Mouse (Mus musculus): ENCODE measurements around the gene Taar9. TPM values are rescaled to one million over a fixed set of nuclear protein-coding genes. Genes with fewer than 3 reads are reported as not detected.
"Not testable (repeated sequence)": the region's sequence is repeated elsewhere in the genome, so short reads cannot be mapped to it uniquely, and the experiment has no call there.

Gene Taar9
- polyA plus RNA-seq, 1 experiment from 2014 or later, result not detected

DNA sequence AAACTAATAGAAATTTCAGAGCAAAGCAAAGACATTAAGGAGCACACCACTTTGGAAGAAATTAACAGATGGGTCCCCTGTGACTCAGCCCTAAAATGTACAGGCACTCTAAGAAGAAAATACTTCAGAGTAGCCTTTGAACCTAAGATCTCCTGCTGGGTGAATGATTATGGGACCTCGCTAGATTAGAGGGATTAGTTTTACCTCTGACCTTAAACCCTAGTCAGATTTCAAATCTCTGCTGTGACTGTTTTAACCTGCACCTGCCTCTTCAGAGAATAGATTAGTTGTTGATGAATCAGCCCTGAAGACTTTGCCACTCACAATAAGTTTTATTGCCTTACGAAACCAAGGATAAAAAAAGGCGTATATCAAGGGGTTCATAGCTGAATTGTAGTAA lies 1.1 kb downstream of the Taar9 start:
- no peaks in the 10 kb centered on the region for H3K36me3 ChIP-seq (ENCODE audit: poor library complexity, severe bottlenecking)
- H3K4me2 ChIP-seq, result no peak overlapping the region
- no peaks in the 10 kb centered on the region for H3K9me3 ChIP-seq (replicated peaks)
- no peak for ATAC-seq
- H3K27ac ChIP-seq, result no peak overlapping the region
- no peak overlapping the region for H3K4me3 ChIP-seq
- WGBS, result 40% methylated on average over 3 of the region's 3 CpGs
- H3K4me1 ChIP-seq, result no peaks in the 10 kb centered on the region
- H3K9ac ChIP-seq, result no peak overlapping the region
- H3K27me3 ChIP-seq, result no peaks in the 10 kb centered on the region

DNA sequence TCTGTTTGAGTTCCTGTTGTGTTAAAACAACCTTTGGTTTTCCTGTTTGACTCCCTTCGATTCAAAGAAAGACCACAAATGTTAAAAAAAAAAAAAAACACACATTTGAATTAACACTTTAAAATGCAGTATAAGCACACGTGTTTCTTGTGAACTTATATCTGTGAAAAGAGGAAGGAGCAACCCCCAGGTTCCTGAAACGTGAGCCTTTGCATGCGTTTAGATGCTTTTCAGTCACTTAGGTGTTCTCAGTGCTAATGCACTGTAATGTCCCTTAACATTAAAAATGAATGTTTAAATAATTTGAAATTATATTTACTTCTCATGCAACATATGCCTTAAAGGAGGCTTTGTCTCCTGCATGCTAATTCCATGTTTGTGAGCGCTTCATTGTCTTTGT lies 1.6 kb downstream of the Taar9 start:
- H3K9me3 ChIP-seq (replicated peaks), result no peaks in the 10 kb centered on the region
- no peaks in the 10 kb centered on the region for H3K4me1 ChIP-seq
- ATAC-seq, result no peak
- H3K4me3 ChIP-seq, result no peak overlapping the region
- H3K36me3 ChIP-seq (ENCODE audit: poor library complexity, severe bottlenecking), result no peaks in the 10 kb centered on the region
- no peaks in the 10 kb centered on the region for H3K27me3 ChIP-seq
- no peak overlapping the region for H3K4me2 ChIP-seq
- H3K9ac ChIP-seq, result no peak overlapping the region
- H3K27ac ChIP-seq, result no peak overlapping the region
- 58% methylated on average over 5 of the region's 5 CpGs for WGBS

DNA sequence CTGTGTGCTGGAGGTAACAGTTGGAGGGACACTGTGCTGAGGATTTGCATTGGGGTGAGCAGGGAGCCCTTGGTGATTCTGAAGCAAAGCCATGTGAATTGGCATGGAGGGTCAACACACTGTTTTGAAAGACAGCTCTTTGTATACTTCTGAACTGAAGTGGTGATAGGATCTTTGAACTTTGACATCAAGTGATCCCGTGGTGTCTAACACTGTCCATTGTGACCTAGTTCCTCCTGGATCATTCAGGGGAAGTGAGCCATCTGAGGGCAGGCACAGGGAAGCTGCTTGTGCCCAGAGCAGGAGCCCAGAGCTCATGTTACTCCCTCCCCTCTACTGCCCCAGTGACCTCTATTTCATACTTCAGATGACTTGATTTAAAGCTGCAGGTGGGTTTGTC lies 6.0 kb downstream of the Taar9 start:
- not testable (repeated sequence) for H3K36me3 ChIP-seq (ENCODE audit: poor library complexity, severe bottlenecking); H3K9ac ChIP-seq; H3K27ac ChIP-seq; H3K9me3 ChIP-seq (replicated peaks); H3K4me3 ChIP-seq; ATAC-seq; H3K27me3 ChIP-seq; H3K4me1 ChIP-seq; H3K4me2 ChIP-seq
- WGBS, result 56% methylated on average over 1 of the region's 1 CpGs

DNA sequence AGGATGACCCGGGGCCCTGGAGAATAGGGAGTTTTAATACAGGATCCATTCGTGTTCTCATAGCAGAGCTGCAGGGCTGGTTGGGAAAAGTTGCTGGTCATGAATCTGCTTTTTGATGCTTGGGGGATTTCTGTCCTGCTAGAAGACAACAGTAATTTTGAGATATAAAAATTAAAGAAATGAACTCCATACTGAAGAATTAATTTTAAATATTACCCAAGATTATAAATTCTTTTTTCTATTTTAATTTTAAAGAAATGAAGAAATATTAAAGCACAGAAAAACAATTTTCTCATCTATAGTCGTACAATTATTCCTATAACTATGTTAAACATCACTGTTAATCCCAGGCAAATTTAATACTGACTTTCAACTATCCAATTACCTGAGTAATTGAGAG lies 7.5 kb downstream of the Taar9 start, which contains the start of gene Taar8c:
Taar8c (minus strand) TSS at position 101 of the 400 bp plus-strand sequence.
- H3K4me2 ChIP-seq; H3K9me3 ChIP-seq (replicated peaks); H3K27me3 ChIP-seq; H3K9ac ChIP-seq; H3K4me3 ChIP-seq; ATAC-seq; H3K36me3 ChIP-seq (ENCODE audit: poor library complexity, severe bottlenecking); H3K4me1 ChIP-seq; H3K27ac ChIP-seq: not testable (repeated sequence)
- WGBS, result 85% methylated on average over 1 of the region's 3 CpGs

GRCm38 (mm10) chr10:24097010-24097409 lies 12.3 kb downstream of the Taar9 start:
- not testable (repeated sequence) for H3K4me2 ChIP-seq; H3K27ac ChIP-seq; H3K27me3 ChIP-seq; H3K4me1 ChIP-seq; H3K4me3 ChIP-seq; H3K9ac ChIP-seq; H3K36me3 ChIP-seq (ENCODE audit: poor library complexity, severe bottlenecking); H3K9me3 ChIP-seq (replicated peaks); ATAC-seq
- WGBS, result 75% methylated on average over 2 of the region's 2 CpGs

GRCm38 (mm10) chr10:24092194-24092593 lies 17.1 kb downstream of the Taar9 start, which contains the start of gene Taar8b:
Taar8b (minus strand) TSS chr10:24092294.
- no peak within 1 kb of the TSS for H3K9ac ChIP-seq
- no peaks in the 10 kb centered on the region for H3K9me3 ChIP-seq (replicated peaks)
- 78% methylated on average over 2 of the region's 2 CpGs for WGBS
- no peaks in the 10 kb centered on the region for H3K27me3 ChIP-seq
- no peak within 1 kb of the TSS for H3K4me3 ChIP-seq
- H3K27ac ChIP-seq, result no peak within 1 kb of the TSS
- H3K4me1 ChIP-seq, result no peaks in the 10 kb centered on the region
- no peaks in the 10 kb centered on the region for H3K36me3 ChIP-seq (ENCODE audit: poor library complexity, severe bottlenecking)
- no peak within 1 kb of the TSS for H3K4me2 ChIP-seq
- ATAC-seq, result no peak

GRCm38 (mm10) chr10:24087168-24087567 lies 22.2 kb downstream of the Taar9 start:
- no peaks in the 10 kb centered on the region for H3K27me3 ChIP-seq
- no peaks in the 10 kb centered on the region for H3K4me1 ChIP-seq
- no peak overlapping the region for H3K27ac ChIP-seq
- no peak overlapping the region for H3K9ac ChIP-seq
- 86% methylated on average over 2 of the region's 2 CpGs for WGBS
- H3K9me3 ChIP-seq (replicated peaks), result no peaks in the 10 kb centered on the region
- ATAC-seq, result no peak
- no peaks in the 10 kb centered on the region for H3K36me3 ChIP-seq (ENCODE audit: poor library complexity, severe bottlenecking)
- H3K4me2 ChIP-seq, result no peak overlapping the region
- H3K4me3 ChIP-seq, result no peak overlapping the region

DNA sequence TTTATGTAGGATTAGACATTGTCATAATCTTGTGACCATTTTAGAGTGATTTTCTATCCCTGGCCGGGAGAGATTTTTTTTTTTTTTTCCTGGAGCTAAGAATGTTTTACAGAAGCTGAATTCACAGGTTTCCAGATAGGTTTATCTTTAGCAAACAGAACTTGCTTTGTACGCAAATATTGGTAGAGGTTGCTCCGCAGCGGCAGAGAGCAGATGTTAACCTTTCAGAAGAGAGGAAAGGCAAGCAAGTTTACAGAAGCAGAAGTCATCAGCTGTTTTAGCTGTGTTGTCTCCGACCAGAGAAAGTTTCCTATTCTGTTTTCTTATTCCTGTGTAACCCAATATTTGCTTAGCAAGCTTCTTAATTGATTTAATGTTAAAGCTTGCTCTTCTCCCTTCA lies 22.8 kb downstream of the Taar9 start:
- ATAC-seq, result no peak
- H3K4me2 ChIP-seq, result no peak overlapping the region
- 91% methylated on average over 5 of the region's 5 CpGs for WGBS
- H3K9me3 ChIP-seq (replicated peaks), result no peaks in the 10 kb centered on the region
- no peaks in the 10 kb centered on the region for H3K4me1 ChIP-seq
- H3K9ac ChIP-seq, result no peak overlapping the region
- H3K27me3 ChIP-seq, result no peaks in the 10 kb centered on the region
- no peaks in the 10 kb centered on the region for H3K36me3 ChIP-seq (ENCODE audit: poor library complexity, severe bottlenecking)
- no peak overlapping the region for H3K27ac ChIP-seq
- H3K4me3 ChIP-seq, result no peak overlapping the region

DNA sequence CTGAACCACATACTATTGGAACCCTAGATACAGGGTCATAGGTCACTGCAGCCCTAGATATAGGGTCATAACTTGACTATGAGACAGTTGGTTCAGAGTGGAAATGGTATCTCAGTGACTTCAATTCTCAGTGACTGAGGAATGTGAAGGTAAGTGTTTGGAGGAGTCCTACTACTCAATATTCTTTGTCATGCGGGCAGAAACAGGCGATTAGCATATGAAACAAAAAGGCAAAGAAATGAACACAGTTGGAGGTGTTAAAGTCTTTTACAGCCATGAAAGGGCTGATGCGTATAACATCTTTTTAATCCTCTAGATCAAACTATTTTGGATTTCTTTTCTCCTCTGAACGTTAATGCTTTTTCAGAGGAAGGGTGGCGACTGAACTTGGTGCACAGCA lies 23.4 kb downstream of the Taar9 start:
- H3K4me3 ChIP-seq, result no peak overlapping the region
- WGBS, result 32% methylated on average over 5 of the region's 5 CpGs
- H3K36me3 ChIP-seq (ENCODE audit: poor library complexity, severe bottlenecking), result no peaks in the 10 kb centered on the region
- no peak for ATAC-seq
- no peaks in the 10 kb centered on the region for H3K27me3 ChIP-seq
- no peaks in the 10 kb centered on the region for H3K9me3 ChIP-seq (replicated peaks)
- H3K9ac ChIP-seq, result no peak overlapping the region
- no peaks in the 10 kb centered on the region for H3K4me1 ChIP-seq
- H3K27ac ChIP-seq, result no peak overlapping the region
- H3K4me2 ChIP-seq, result no peak overlapping the region

GRCm38 (mm10) chr10:24080166-24080565 lies 29.2 kb downstream of the Taar9 start:
- no peaks in the 10 kb centered on the region for H3K27me3 ChIP-seq
- no peaks in the 10 kb centered on the region for H3K36me3 ChIP-seq (ENCODE audit: poor library complexity, severe bottlenecking)
- no peak overlapping the region for H3K9ac ChIP-seq
- H3K27ac ChIP-seq, result no peak overlapping the region
- H3K4me3 ChIP-seq, result no peak overlapping the region
- peak; percentile 58 for ATAC-seq
- no peak overlapping the region for H3K4me2 ChIP-seq
- H3K4me1 ChIP-seq, result no peaks in the 10 kb centered on the region
- 47% methylated on average over 3 of the region's 3 CpGs for WGBS
- H3K9me3 ChIP-seq (replicated peaks), result no peaks in the 10 kb centered on the region

DNA sequence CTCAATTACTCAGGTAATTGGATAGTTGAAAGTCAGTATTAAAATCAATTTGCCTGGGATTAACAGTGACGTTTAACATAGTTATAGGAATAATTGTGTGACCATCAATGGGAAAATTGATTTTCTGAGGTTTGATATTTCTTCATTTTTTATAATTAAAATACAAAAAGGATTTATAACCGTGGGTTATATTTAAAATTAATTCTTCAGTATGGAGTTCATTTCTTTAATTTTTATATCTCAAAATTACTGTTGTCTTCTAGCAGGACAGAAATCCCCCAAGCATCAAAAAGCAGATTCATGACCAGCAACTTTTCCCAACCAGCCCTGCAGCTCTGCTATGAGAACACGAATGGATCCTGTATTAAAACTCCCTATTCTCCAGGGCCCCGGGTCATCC lies 33.1 kb downstream of the Taar9 start, which contains the start of gene Taar8a:
Taar8a (plus strand) TSS at position 301 of the 400 bp plus-strand sequence.
- H3K9me3 ChIP-seq (replicated peaks); H3K36me3 ChIP-seq (ENCODE audit: poor library complexity, severe bottlenecking); H3K27ac ChIP-seq; ATAC-seq; H3K27me3 ChIP-seq; H3K9ac ChIP-seq; H3K4me2 ChIP-seq; H3K4me3 ChIP-seq; H3K4me1 ChIP-seq: not testable (repeated sequence)
- 84% methylated on average over 2 of the region's 4 CpGs for WGBS

- not testable (repeated sequence) for H3K27me3 ChIP-seq; ATAC-seq; H3K9ac ChIP-seq; H3K4me2 ChIP-seq; H3K9me3 ChIP-seq (replicated peaks); H3K36me3 ChIP-seq (ENCODE audit: poor library complexity, severe bottlenecking); H3K27ac ChIP-seq; H3K4me3 ChIP-seq; H3K4me1 ChIP-seq
- WGBS, result 52% methylated on average over 2 of the region's 2 CpGs
These were observed 34.6 kb downstream of the Taar9 start for GRCm38 (mm10) chr10:24074751-24075150.

GRCm38 (mm10) chr10:24058986-24059385 lies 50.3 kb downstream of the Taar9 start:
- Histone ChIP-seq H3K4me1 (no peaks in the 10 kb centered on the region), H3K27ac (no peak overlapping the region), H3K9ac (no peak overlapping the region), H3K4me3 (no peak overlapping the region), H3K4me2 (no peak overlapping the region), H3K9me3 (replicated peaks) (no peaks in the 10 kb centered on the region), H3K36me3 (ENCODE audit: poor library complexity, severe bottlenecking) (no peaks in the 10 kb centered on the region), H3K27me3 (no peaks in the 10 kb centered on the region)
- ATAC-seq, result no peak
- 85% methylated on average over 3 of the region's 3 CpGs for WGBS
